Mouse (Mus musculus) forebrain, embryonic 16.5 days (tissue): ENCODE results near the gene Cygb. TPM values are rescaled to one million over a fixed set of nuclear protein-coding genes. Genes with fewer than 3 reads are reported as not detected.
A peak's percentile ranks its signal among the peaks of the same experiment; 100 is the strongest.

ENCODE experiments used
- ATAC-seq: fragments of 200-750 bp; cut with Nextera tagmentation; 2 replicates; pipeline ENCODE4 v1.8.0; 2017; ENCODE audit warnings: mild to moderate bottlenecking, moderate library complexity
- H3K27ac ChIP-seq: fragments of 300-500 bp; sonication (generic); 2 replicates; pipeline ENCODE4 v1.5.1; 2014; ENCODE audit warnings: low read length, control low read depth
- H3K27me3 ChIP-seq: fragments of 300-500 bp; sonication (generic); replicated peaks from 2 replicates; pipeline ENCODE4 v1.6.1; 2014; ENCODE audit warnings: low read length; ENCODE audit not compliant: control insufficient read depth, insufficient read depth
- H3K36me3 ChIP-seq: fragments of 300-500 bp; sonication (generic); 2 replicates; pipeline ENCODE4 v1.6.1; 2014; ENCODE audit not compliant: control insufficient read depth, insufficient read depth
- H3K4me1 ChIP-seq: fragments of 300-500 bp; sonication (generic); replicated peaks from 2 replicates; pipeline ENCODE4 v1.6.1; 2014; ENCODE audit warnings: low read length; ENCODE audit not compliant: control insufficient read depth, insufficient read depth
- H3K4me2 ChIP-seq: fragments of 300-500 bp; sonication (generic); 2 replicates; pipeline ENCODE4 v1.6.1; 2014; ENCODE audit warnings: mild to moderate bottlenecking, low read length, control low read depth
- H3K4me3 ChIP-seq: fragments of 300-500 bp; sonication (generic); replicated peaks from 2 replicates; pipeline ENCODE4 v1.5.1; 2014; ENCODE audit warnings: mild to moderate bottlenecking, low read length, control low read depth
- H3K9ac ChIP-seq: fragments of 300-500 bp; sonication (generic); replicated peaks from 2 replicates; pipeline ENCODE4 v1.6.1; 2014; ENCODE audit warnings: low read depth, low read length, control low read depth
- H3K9me3 ChIP-seq: fragments of 300-500 bp; sonication (generic); 2 replicates; pipeline ENCODE4 v1.6.1; 2016; ENCODE audit warnings: low read length; ENCODE audit not compliant: control insufficient read depth
- WGBS: fragments of 180-500 bp; shearing (Covaris S2); extraction: QIAGEN DNeasy Blood & Tissue Kit; methylation state at CpG from one replicate; pipeline ENCODE4 v1.1.7; 2014; 5-methylcytosine and 5-hydroxymethylcytosine counted together
- polyA plus RNA-seq: library from polyadenylated mRNA; unstranded; fragments of >200 nt; fragmentation: Nextera tagmentation; extraction: Ambion mirVana; gene quantifications from 2 replicates; pipeline ENCODE4 v1.2.1, GENCODE M21; 2015

The Cygb gene
- polyA plus RNA-seq, 1 experiment from 2014 or later: 16.6 TPM

- no peaks in the 10 kb centered on the region for H3K4me1 ChIP-seq
- no peaks in the 10 kb centered on the region for H3K9me3 ChIP-seq
- WGBS: 67% methylated on average over 12 of the region's 12 CpGs
Measured at GRCm38 (mm10) chr11:116630171-116630965, 23.7 kb downstream of the Cygb start.

GRCm38 (mm10) chr11:116629472-116629871 is 24.6 kb downstream of the Cygb start:
- Histone ChIP-seq H3K9ac (no peak overlapping the region), H3K4me3 (no peak overlapping the region), H3K36me3 (no peaks in the 10 kb centered on the region), H3K4me2 (no peak overlapping the region), H3K4me1 (no peaks in the 10 kb centered on the region), H3K9me3 (no peaks in the 10 kb centered on the region), H3K27ac (no peak overlapping the region), H3K27me3 (peaks cover 7% of the 10 kb centered on the region)
- ATAC-seq: no peak
- 82% methylated on average over 6 of the region's 6 CpGs for WGBS

More at GRCm38 (mm10) chr11:116630171-116630965, 23.7 kb downstream of the Cygb start:
- H3K27ac ChIP-seq: no peak overlapping the region
- H3K27me3 ChIP-seq: peaks cover under 1% of the 10 kb centered on the region; the same call in 1 of the 2 replicates
- H3K4me2 ChIP-seq: no peak overlapping the region
- H3K4me3 ChIP-seq: no peak overlapping the region
- H3K36me3 ChIP-seq: no peaks in the 10 kb centered on the region
- no peak overlapping the region for H3K9ac ChIP-seq
- ATAC-seq: no peak

GRCm38 (mm10) chr11:116628712-116629111 is 25.4 kb downstream of the Cygb start:
- WGBS: 56% methylated on average over 9 of the region's 9 CpGs
- no peak overlapping the region for H3K9ac ChIP-seq
- no peak overlapping the region for H3K4me2 ChIP-seq

GRCm38 (mm10) chr11:116627072-116628020 is 26.8 kb downstream of the Cygb start:
- H3K9ac ChIP-seq: no peak overlapping the region
- H3K4me1 ChIP-seq: peaks cover 8% of the 10 kb centered on the region
- H3K27me3 ChIP-seq: peaks cover 23% of the 10 kb centered on the region
- no peaks in the 10 kb centered on the region for H3K9me3 ChIP-seq
- no peaks in the 10 kb centered on the region for H3K36me3 ChIP-seq
- no peak overlapping the region for H3K27ac ChIP-seq
- H3K4me3 ChIP-seq: no peak overlapping the region
- H3K4me2 ChIP-seq: no peak overlapping the region
- 36% methylated on average over 10 of the region's 10 CpGs for WGBS
- no peak for ATAC-seq

More at GRCm38 (mm10) chr11:116628712-116629111, 25.4 kb downstream of the Cygb start:
- Histone ChIP-seq H3K4me3 (no peak overlapping the region), H3K4me1 (peaks cover 6% of the 10 kb centered on the region), H3K27ac (no peak overlapping the region), H3K36me3 (no peaks in the 10 kb centered on the region), H3K9me3 (no peaks in the 10 kb centered on the region), H3K27me3 (peaks cover 14% of the 10 kb centered on the region)
- ATAC-seq: peak; percentile 74

GRCm38 (mm10) chr11:116626299-116627071 is 27.6 kb downstream of the Cygb start, which contains the start of gene Rhbdf2:
Gene Rhbdf2 (minus strand): TSS chr11:116627019.
- H3K9ac ChIP-seq: no peak within 1 kb of the TSS
- H3K4me1 ChIP-seq: peaks cover 13% of the 10 kb centered on the region
- no peak within 1 kb of the TSS for H3K27ac ChIP-seq
- 72% methylated on average over 10 of the region's 10 CpGs for WGBS
- H3K4me2 ChIP-seq: no peak within 1 kb of the TSS
- H3K9me3 ChIP-seq: no peaks in the 10 kb centered on the region
- no peak for ATAC-seq
- H3K27me3 ChIP-seq: peaks cover 23% of the 10 kb centered on the region
- no peaks in the 10 kb centered on the region for H3K36me3 ChIP-seq
- H3K4me3 ChIP-seq: no peak within 1 kb of the TSS

GRCm38 (mm10) chr11:116625081-116626000 is 28.8 kb downstream of the Cygb start:
- Histone ChIP-seq H3K4me3 (no peak overlapping the region), H3K27ac (no peak overlapping the region), H3K9ac (no peak overlapping the region), H3K36me3 (no peaks in the 10 kb centered on the region), H3K9me3 (no peaks in the 10 kb centered on the region), H3K4me1 (peaks cover 22% of the 10 kb centered on the region), H3K4me2 (no peak overlapping the region), H3K27me3 (peaks cover 23% of the 10 kb centered on the region)
- ATAC-seq: no peak
- 73% methylated on average over 17 of the region's 17 CpGs for WGBS

- ATAC-seq: 0 out of 2 replicates have a peak, but pooled peaks have one; percentile 36
- WGBS: 12% methylated on average over 42 of the region's 42 CpGs
- H3K4me1 ChIP-seq: peaks cover 26% of the 10 kb centered on the region
Measured at GRCm38 (mm10) chr11:116624131-116624832, 29.8 kb downstream of the Cygb start.

More at GRCm38 (mm10) chr11:116624131-116624832, 29.8 kb downstream of the Cygb start:
- Histone ChIP-seq H3K9ac (peak overlapping the region; percentile 49), H3K27ac (no peak overlapping the region), H3K4me3 (peak overlapping the region; percentile 47), H3K4me2 (peak overlapping the region; percentile 65), H3K36me3 (no peaks in the 10 kb centered on the region), H3K9me3 (no peaks in the 10 kb centered on the region), H3K27me3 (peaks cover 23% of the 10 kb centered on the region)
